Mouse (Mus musculus): ENCODE measurements around the gene Olfr346.

Gene Olfr346

DNA sequence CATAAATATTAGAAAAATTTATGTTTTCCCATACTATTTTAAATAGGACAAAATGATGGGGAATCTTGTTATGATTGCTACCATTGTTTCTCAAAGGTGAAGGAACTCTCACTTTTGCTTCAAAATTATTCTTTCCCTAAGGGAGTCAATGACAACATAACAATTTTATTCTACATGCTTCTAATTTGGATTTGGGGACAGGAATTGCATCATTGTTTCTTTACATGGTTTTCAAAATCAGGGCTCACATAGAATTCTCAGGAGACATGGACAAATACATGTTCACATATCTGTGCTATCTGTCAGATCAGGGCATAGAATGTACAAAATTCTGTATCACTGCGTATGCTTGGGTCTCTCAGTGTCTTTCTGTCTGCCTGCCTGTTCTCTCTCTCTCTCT, at the start of gene Olfr346:
Gene Olfr346, plus strand, starts transcription at position 301 of the 400 bp plus-strand sequence.
- in situ Hi-C loops (cut with MboI, MseI) = no loop called here

- in situ Hi-C loops (cut with MboI, MseI) = no loop called here
Observed at GRCm38 (mm10) chr2:36639741-36640140, 45.8 kb upstream of the Olfr346 start, which contains the start of gene Olfr345. Gene Olfr345, plus strand, starts transcription at chr2:36640041.

GRCm38 (mm10) chr2:36731602-36732001, 46.0 kb downstream of the Olfr346 start, which contains the start of gene Olfr347:
Gene Olfr347, plus strand, starts transcription at chr2:36731902.
- in situ Hi-C loops (cut with MboI, MseI) = no loop called here

DNA sequence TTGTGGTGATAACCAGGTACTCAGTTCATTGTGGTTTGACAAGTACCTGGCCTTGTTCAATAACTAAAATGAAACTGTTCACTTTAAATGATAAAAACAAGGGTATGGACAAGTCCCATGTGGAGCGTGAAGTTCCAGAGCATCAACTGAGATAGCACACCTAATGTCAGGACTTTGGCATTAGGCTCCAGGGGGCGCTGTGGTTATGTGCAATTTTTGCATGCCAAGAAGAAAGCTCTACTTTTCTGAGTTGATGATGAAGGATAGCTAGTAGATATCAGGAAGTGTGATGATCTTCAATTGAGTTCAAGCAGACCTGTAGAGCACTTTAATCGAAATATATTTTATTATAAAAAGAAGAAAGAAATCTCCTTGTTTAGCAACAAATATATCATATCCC, 50.6 kb downstream of the Olfr346 start:
- in situ Hi-C loops (cut with MboI, MseI) = no loop called here
